Mouse (Mus musculus): ENCODE data around the gene Nfatc2. TPM values are rescaled to one million over a fixed set of nuclear protein-coding genes. Genes with fewer than 3 reads are reported as not detected.

Nfatc2 gene
- polyA plus RNA-seq, 1 experiment from 2014 or later: 0.23 TPM

GRCm38 (mm10) chr2:168458583-168458982 lies 142.9 kb downstream of the Nfatc2 start:
- Histone ChIP-seq H3K36me3 (replicated peaks) (no peaks in the 10 kb centered on the region), H3K27me3 (no peaks in the 10 kb centered on the region), H3K9me3 (replicated peaks) (no peaks in the 10 kb centered on the region), H3K4me2 (no peak overlapping the region), H3K9ac (no peak overlapping the region), H3K4me3 (replicated peaks) (no peak overlapping the region), H3K4me1 (replicated peaks) (no peaks in the 10 kb centered on the region), H3K27ac (replicated peaks) (no peak overlapping the region)
- 62% methylated on average over 9 of the region's 9 CpGs for WGBS (ENCODE audit: insufficient replicate concordance)
- ATAC-seq (ENCODE audit: insufficient read depth): no peak

GRCm38 (mm10) chr2:168451714-168452708 lies 149.4 kb downstream of the Nfatc2 start:
- Histone ChIP-seq H3K9me3 (replicated peaks) (no peaks in the 10 kb centered on the region), H3K4me3 (replicated peaks) (no peak overlapping the region), H3K36me3 (replicated peaks) (no peaks in the 10 kb centered on the region), H3K4me2 (no peak overlapping the region), H3K9ac (no peak overlapping the region), H3K4me1 (replicated peaks) (no peaks in the 10 kb centered on the region), H3K27ac (replicated peaks) (no peak overlapping the region), H3K27me3 (0 out of 2 replicates have a peak, but pooled peaks cover 5% of the 10 kb centered on the region)
- ATAC-seq (ENCODE audit: insufficient read depth): no peak
- WGBS (ENCODE audit: insufficient replicate concordance): 43% methylated on average over 30 of the region's 30 CpGs

GRCm38 (mm10) chr2:168450977-168451376 lies 150.5 kb downstream of the Nfatc2 start:
- no peaks in the 10 kb centered on the region for H3K9me3 ChIP-seq (replicated peaks)
- H3K27me3 ChIP-seq: 0 out of 2 replicates have a peak, but pooled peaks cover 5% of the 10 kb centered on the region
- H3K4me1 ChIP-seq (replicated peaks): no peaks in the 10 kb centered on the region
- H3K4me2 ChIP-seq: no peak overlapping the region
- no peak for ATAC-seq (ENCODE audit: insufficient read depth)
- no peak overlapping the region for H3K9ac ChIP-seq
- H3K27ac ChIP-seq (replicated peaks): no peak overlapping the region
- WGBS (ENCODE audit: insufficient replicate concordance): 3% methylated on average over 3 of the region's 3 CpGs
- H3K4me3 ChIP-seq (replicated peaks): no peak overlapping the region
- no peaks in the 10 kb centered on the region for H3K36me3 ChIP-seq (replicated peaks)

GRCm38 (mm10) chr2:168448054-168448453 lies 153.4 kb downstream of the Nfatc2 start:
- Histone ChIP-seq H3K9ac (no peak overlapping the region), H3K27ac (replicated peaks) (no peak overlapping the region), H3K27me3 (peaks cover 12% of the 10 kb centered on the region; the same call in 1 of the 2 replicates), H3K4me2 (no peak overlapping the region), H3K4me3 (replicated peaks) (no peak overlapping the region), H3K9me3 (replicated peaks) (no peaks in the 10 kb centered on the region), H3K4me1 (replicated peaks) (no peaks in the 10 kb centered on the region), H3K36me3 (replicated peaks) (no peaks in the 10 kb centered on the region)
- 54% methylated on average over 5 of the region's 5 CpGs for WGBS (ENCODE audit: insufficient replicate concordance)
- ATAC-seq (ENCODE audit: insufficient read depth): no peak

- H3K4me2 ChIP-seq: no peak overlapping the region
- WGBS (ENCODE audit: insufficient replicate concordance): 20% methylated on average over 4 of the region's 4 CpGs
- no peak for ATAC-seq (ENCODE audit: insufficient read depth)
- no peaks in the 10 kb centered on the region for H3K36me3 ChIP-seq (replicated peaks)
- peaks cover 12% of the 10 kb centered on the region; the same call in 1 of the 2 replicates for H3K27me3 ChIP-seq
- H3K9me3 ChIP-seq (replicated peaks): no peaks in the 10 kb centered on the region
- no peak overlapping the region for H3K9ac ChIP-seq
- no peak overlapping the region for H3K4me3 ChIP-seq (replicated peaks)
- H3K4me1 ChIP-seq (replicated peaks): no peaks in the 10 kb centered on the region
- no peak overlapping the region for H3K27ac ChIP-seq (replicated peaks)
These were observed 153.9 kb downstream of the Nfatc2 start for GRCm38 (mm10) chr2:168447601-168448000.

- ATAC-seq (ENCODE audit: insufficient read depth): no peak
- no peak overlapping the region for H3K4me2 ChIP-seq
- peaks cover 7% of the 10 kb centered on the region; the same call in 1 of the 2 replicates for H3K27me3 ChIP-seq
- WGBS (ENCODE audit: insufficient replicate concordance): 28% methylated on average over 10 of the region's 10 CpGs
- H3K4me1 ChIP-seq (replicated peaks): no peaks in the 10 kb centered on the region
- no peaks in the 10 kb centered on the region for H3K9me3 ChIP-seq (replicated peaks)
- H3K9ac ChIP-seq: no peak overlapping the region
- no peaks in the 10 kb centered on the region for H3K36me3 ChIP-seq (replicated peaks)
- no peak overlapping the region for H3K27ac ChIP-seq (replicated peaks)
- no peak overlapping the region for H3K4me3 ChIP-seq (replicated peaks)
These were observed 156.1 kb downstream of the Nfatc2 start for GRCm38 (mm10) chr2:168445211-168445810.

- H3K4me3 ChIP-seq (replicated peaks): no peak overlapping the region
- H3K27ac ChIP-seq (replicated peaks): no peak overlapping the region
- no peaks in the 10 kb centered on the region for H3K9me3 ChIP-seq (replicated peaks)
- 39% methylated on average over 8 of the region's 8 CpGs for WGBS (ENCODE audit: insufficient replicate concordance)
- H3K36me3 ChIP-seq (replicated peaks): no peaks in the 10 kb centered on the region
- no peak for ATAC-seq (ENCODE audit: insufficient read depth)
- H3K4me1 ChIP-seq (replicated peaks): no peaks in the 10 kb centered on the region
- H3K4me2 ChIP-seq: no peak overlapping the region
- H3K9ac ChIP-seq: no peak overlapping the region
- peaks cover 7% of the 10 kb centered on the region; the same call in 1 of the 2 replicates for H3K27me3 ChIP-seq
These were observed 157.3 kb downstream of the Nfatc2 start for GRCm38 (mm10) chr2:168444126-168444525.

- H3K4me3 ChIP-seq (replicated peaks): no peak overlapping the region
- no peak overlapping the region for H3K9ac ChIP-seq
- no peak overlapping the region for H3K27ac ChIP-seq (replicated peaks)
- H3K9me3 ChIP-seq (replicated peaks): no peaks in the 10 kb centered on the region
- no peaks in the 10 kb centered on the region for H3K4me1 ChIP-seq (replicated peaks)
- H3K27me3 ChIP-seq: peaks cover 7% of the 10 kb centered on the region; the same call in 1 of the 2 replicates
- 76% methylated on average over 12 of the region's 12 CpGs for WGBS (ENCODE audit: insufficient replicate concordance)
- no peak for ATAC-seq (ENCODE audit: insufficient read depth)
- H3K4me2 ChIP-seq: no peak overlapping the region
- H3K36me3 ChIP-seq (replicated peaks): no peaks in the 10 kb centered on the region
These were observed 160.0 kb downstream of the Nfatc2 start for GRCm38 (mm10) chr2:168441494-168441893.

- ATAC-seq (ENCODE audit: insufficient read depth): no peak
- peaks cover 7% of the 10 kb centered on the region; the same call in 1 of the 2 replicates for H3K27me3 ChIP-seq
These were observed 160.5 kb downstream of the Nfatc2 start for GRCm38 (mm10) chr2:168440918-168441328.

GRCm38 (mm10) chr2:168438981-168439452 lies 162.4 kb downstream of the Nfatc2 start:
- 41% methylated on average over 8 of the region's 8 CpGs for WGBS (ENCODE audit: insufficient replicate concordance)
- Histone ChIP-seq H3K9ac (no peak overlapping the region), H3K9me3 (replicated peaks) (no peaks in the 10 kb centered on the region), H3K27me3 (no peaks in the 10 kb centered on the region), H3K4me3 (replicated peaks) (no peak overlapping the region), H3K27ac (replicated peaks) (no peak overlapping the region), H3K36me3 (replicated peaks) (no peaks in the 10 kb centered on the region), H3K4me2 (no peak overlapping the region), H3K4me1 (replicated peaks) (no peaks in the 10 kb centered on the region)
- no peak for ATAC-seq (ENCODE audit: insufficient read depth)

More at GRCm38 (mm10) chr2:168440918-168441328, 160.5 kb downstream of the Nfatc2 start:
- 84% methylated on average over 17 of the region's 17 CpGs for WGBS (ENCODE audit: insufficient replicate concordance)
- Histone ChIP-seq H3K27ac (replicated peaks) (no peak overlapping the region), H3K36me3 (replicated peaks) (no peaks in the 10 kb centered on the region), H3K9me3 (replicated peaks) (no peaks in the 10 kb centered on the region), H3K4me1 (replicated peaks) (no peaks in the 10 kb centered on the region), H3K9ac (no peak overlapping the region), H3K4me3 (replicated peaks) (no peak overlapping the region), H3K4me2 (no peak overlapping the region)

- Histone ChIP-seq H3K9ac (no peak overlapping the region), H3K4me1 (replicated peaks) (no peaks in the 10 kb centered on the region), H3K4me2 (no peak overlapping the region), H3K9me3 (replicated peaks) (no peaks in the 10 kb centered on the region), H3K27me3 (no peaks in the 10 kb centered on the region), H3K27ac (replicated peaks) (no peak overlapping the region), H3K36me3 (replicated peaks) (no peaks in the 10 kb centered on the region), H3K4me3 (replicated peaks) (no peak overlapping the region)
- 54% methylated on average over 5 of the region's 5 CpGs for WGBS (ENCODE audit: insufficient replicate concordance)
- ATAC-seq (ENCODE audit: insufficient read depth): no peak
These were observed 167.3 kb downstream of the Nfatc2 start for GRCm38 (mm10) chr2:168434187-168434586.

All from liver, embryonic 15.5 days (tissue).